Mouse (Mus musculus) left cerebral cortex, adult 2 months (tissue): ENCODE data around the gene Tnni3k. TPM values are rescaled to one million over a fixed set of nuclear protein-coding genes. Genes with fewer than 3 reads are reported as not detected.

Source experiments
- DNase-seq, 2 experiments: peaks; one replicate each; pipeline ENCODE4 v3.0.0; 2021 to 2022; ENCODE audit warnings: low spot score in 2 of 2, mixed read lengths in 1 of 2; ENCODE audit errors: extremely low spot score in 1 of 2
- H3K27ac ChIP-seq: fragments of 200-600 bp; 2 replicates; pipeline ENCODE4 v1.8.1; 2022
- H3K4me3 ChIP-seq: fragments of 200-600 bp; 2 replicates; pipeline ENCODE4 v1.8.1; 2022
- CTCF ChIP-seq: fragments of 200-600 bp; IDR thresholded peaks from 2 replicates; pipeline ENCODE4 v1.8.1; 2022; ENCODE audit warnings: antibody characterized with exemption, mild to moderate bottlenecking, moderate library complexity
- intact Hi-C: fragments of 180-260 bp; cut with DNase I; formaldehyde crosslinking; loops from one replicate; pipeline ENCODE4 v1.15.1; 2025
- total RNA-seq, 2 experiments: library from RNA; stranded (reverse); gene quantifications; 2 replicates each; pipeline ENCODE4 v1.2.3; 2021

Tnni3k gene
- total RNA-seq, 2 experiments from 2014 or later = 0.54 TPM

DNA sequence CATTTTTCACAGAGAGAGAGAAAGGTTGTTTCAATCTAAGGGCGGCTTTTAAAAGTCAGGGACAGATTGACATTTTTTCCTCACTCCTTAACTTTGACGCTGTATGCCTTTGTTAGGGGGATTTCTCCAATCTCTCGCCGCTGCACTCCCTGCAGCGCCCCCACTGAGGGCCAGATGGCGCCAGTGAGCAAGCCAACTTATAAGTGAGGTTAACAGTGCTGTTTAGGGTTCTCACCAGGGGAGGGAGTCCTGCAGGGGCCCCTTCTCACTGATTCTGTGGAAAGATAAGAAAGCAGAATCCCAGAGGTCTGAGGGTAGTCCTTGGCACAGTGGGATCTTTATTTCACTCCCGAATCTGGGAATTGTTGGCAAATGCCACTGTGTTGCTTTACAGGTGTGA is 237.5 kb downstream of the Tnni3k start:
- DNase-seq = peak; percentile 71 to 86
- peak; percentile 99 for TF ChIP-seq CTCF
- intact Hi-C loops = loop anchor here (2.0 to 5.0 kb wide), 3 partner anchors 100 to 275 kb away; partner anchors contain the start of genes Fpgt and Lrriq3
- Histone ChIP-seq H3K4me3 (peak overlapping the region; percentile 37), H3K27ac (no peak overlapping the region; the same call in 1 of the 2 replicates)

- no peak for TF ChIP-seq CTCF
- intact Hi-C loops = loop anchor here (2.0 to 5.0 kb wide), 3 partner anchors 100 to 276 kb away; partner anchors contain the start of genes Fpgt and Lrriq3
- peak; percentile 45 to 63 for DNase-seq
- Histone ChIP-seq H3K27ac (peak overlapping the region; percentile 66), H3K4me3 (peak overlapping the region; percentile 37)
Measured at GRCm38 (mm10) chr3:154816801-154817625, 238.2 kb downstream of the Tnni3k start.

GRCm38 (mm10) chr3:154816231-154816630 is 239.0 kb downstream of the Tnni3k start:
- Histone ChIP-seq H3K4me3 (no peak overlapping the region), H3K27ac (peak overlapping the region; percentile 66)
- TF ChIP-seq CTCF = no peak
- DNase-seq = no peak
- intact Hi-C loops = loop anchor here (2.0 to 5.0 kb wide), 3 partner anchors 101 to 277 kb away; partner anchors contain the start of genes Fpgt and Lrriq3

GRCm38 (mm10) chr3:154815606-154816005 is 239.6 kb downstream of the Tnni3k start:
- TF ChIP-seq CTCF = no peak
- intact Hi-C loops = loop anchor here (2.0 to 5.0 kb wide), 3 partner anchors 102 to 277 kb away; partner anchors contain the start of genes Fpgt and Lrriq3
- peak overlapping the region; percentile 66 for H3K27ac ChIP-seq
- no peak for DNase-seq
- no peak overlapping the region for H3K4me3 ChIP-seq

DNA sequence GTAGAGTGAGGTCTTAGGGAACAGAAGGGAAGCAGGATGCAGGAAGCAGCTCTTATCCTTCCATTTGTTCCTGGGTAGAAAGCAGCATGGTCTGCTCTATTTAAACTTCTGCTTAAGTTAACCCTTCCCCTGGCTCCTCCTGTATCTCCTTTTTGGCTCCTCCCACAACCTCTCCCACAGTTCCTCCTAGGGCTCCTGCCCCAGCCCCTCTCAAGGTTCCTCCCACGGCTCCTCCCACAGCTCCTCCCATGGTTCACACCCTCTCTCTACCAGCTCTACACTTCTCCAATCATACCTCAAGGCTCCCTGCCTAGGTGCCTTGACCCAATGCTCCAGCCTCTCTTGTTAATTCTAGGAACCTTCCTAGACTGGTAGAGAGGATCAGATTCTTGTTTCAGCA is 242.3 kb downstream of the Tnni3k start:
- no peak for DNase-seq
- no peak overlapping the region for H3K4me3 ChIP-seq
- intact Hi-C loops = no loop called here

DNA sequence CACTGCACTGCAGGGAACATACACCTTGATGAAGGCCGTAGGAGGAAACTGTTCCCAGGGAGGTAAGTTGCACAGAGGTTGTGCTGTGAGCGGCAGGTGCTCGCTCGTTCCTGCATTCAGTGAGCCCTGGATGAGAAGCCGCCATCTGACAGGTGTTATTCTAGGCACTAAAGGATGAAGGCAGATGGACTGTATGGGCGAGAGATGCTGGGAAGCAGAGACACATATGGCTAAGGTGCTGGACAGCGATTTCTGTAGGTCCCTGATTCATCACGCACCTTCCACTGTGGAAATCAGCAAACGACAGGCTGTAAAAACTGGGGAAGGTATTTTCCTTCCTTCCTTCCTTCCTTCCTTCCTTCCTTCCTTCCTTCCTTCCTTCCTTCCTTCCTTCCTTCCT is 243.4 kb downstream of the Tnni3k start:
- intact Hi-C loops = no loop called here
- DNase-seq = no peak
- TF ChIP-seq CTCF = no peak
- Histone ChIP-seq H3K4me3 (no peak overlapping the region), H3K27ac (no peak overlapping the region)

More for the DNA sequence above, 242.3 kb downstream of the Tnni3k start:
- TF ChIP-seq CTCF = no peak
- H3K27ac ChIP-seq = no peak overlapping the region

GRCm38 (mm10) chr3:154811281-154811680 is 243.9 kb downstream of the Tnni3k start:
- H3K27ac ChIP-seq = no peak overlapping the region
- TF ChIP-seq CTCF = no peak
- intact Hi-C loops = no loop called here
- H3K4me3 ChIP-seq = no peak overlapping the region
- no peak for DNase-seq

DNA sequence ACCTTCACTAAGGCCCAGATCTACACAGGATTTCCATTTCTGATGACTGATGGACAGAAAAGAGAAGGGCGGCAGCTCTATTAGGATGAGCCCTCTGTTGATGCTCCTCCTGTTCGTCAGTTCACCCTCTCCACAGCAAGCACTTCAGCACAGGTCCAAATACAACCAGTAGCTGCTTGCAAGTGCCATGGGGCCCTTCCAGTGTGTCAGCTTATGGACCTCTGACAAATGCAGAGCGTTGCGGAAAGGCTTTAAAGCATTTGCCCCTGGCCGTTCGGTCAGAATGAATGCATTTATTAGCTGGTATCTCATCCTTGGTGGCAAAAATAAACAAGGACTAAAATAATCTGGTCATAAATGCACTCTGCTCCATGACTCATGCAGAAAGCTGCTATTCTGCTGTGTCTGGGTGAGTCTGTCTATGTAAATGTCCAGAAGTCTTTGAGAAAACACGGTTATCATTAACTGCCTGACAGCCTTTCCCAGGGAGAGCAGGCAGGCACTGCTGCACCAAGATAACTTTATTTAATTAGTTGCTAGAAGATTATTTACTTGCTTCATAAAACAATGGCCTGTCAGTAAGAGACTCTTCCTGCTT is 244.8 kb downstream of the Tnni3k start:
- no peak for DNase-seq
- intact Hi-C loops = no loop called here
- no peak overlapping the region for H3K27ac ChIP-seq

GRCm38 (mm10) chr3:154806626-154807025 is 248.6 kb downstream of the Tnni3k start:
- DNase-seq = peak; percentile 43 to 50
- Histone ChIP-seq H3K4me3 (no peak overlapping the region), H3K27ac (peak overlapping the region; percentile 65)
- intact Hi-C loops = loop anchor here (5.0 kb wide), 1 partner anchor 99 kb away; no protein-coding TSS in a partner anchor
- no peak for TF ChIP-seq CTCF

More for the DNA sequence above, 244.8 kb downstream of the Tnni3k start:
- H3K4me3 ChIP-seq = no peak overlapping the region
- no peak for TF ChIP-seq CTCF

GRCm38 (mm10) chr3:154800888-154801429 is 254.2 kb downstream of the Tnni3k start:
- intact Hi-C loops = no loop called here
- Histone ChIP-seq H3K27ac (no peak overlapping the region), H3K4me3 (no peak overlapping the region)
- TF ChIP-seq CTCF = no peak
- DNase-seq = no peak

GRCm38 (mm10) chr3:154800454-154800853 is 254.8 kb downstream of the Tnni3k start:
- DNase-seq = no peak
- H3K4me3 ChIP-seq = no peak overlapping the region
- TF ChIP-seq CTCF = no peak
- intact Hi-C loops = no loop called here
- no peak overlapping the region for H3K27ac ChIP-seq

DNA sequence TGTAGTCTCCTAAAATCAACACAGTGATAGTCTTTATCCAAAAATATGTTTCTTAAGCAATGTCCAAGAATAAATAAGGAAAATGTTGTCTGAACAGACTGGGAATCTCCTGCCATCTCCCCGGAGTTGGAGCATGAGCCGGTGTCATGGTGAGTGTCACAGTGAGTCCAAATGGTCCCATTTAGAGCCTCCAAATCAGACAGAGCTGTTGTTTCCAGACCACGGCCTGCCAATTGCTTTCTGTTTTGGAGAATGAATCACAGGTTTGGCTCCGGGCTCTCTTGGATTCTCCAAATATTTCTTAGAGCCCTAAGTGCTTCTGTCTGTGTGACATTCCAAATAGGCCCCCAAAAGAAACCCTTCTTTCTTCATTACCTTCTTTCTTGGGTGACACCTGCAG is 256.4 kb downstream of the Tnni3k start:
- no peak for DNase-seq
- intact Hi-C loops = no loop called here
- no peak for TF ChIP-seq CTCF

More for the DNA sequence above, 256.4 kb downstream of the Tnni3k start:
- Histone ChIP-seq H3K4me3 (no peak overlapping the region), H3K27ac (no peak overlapping the region)
